Mouse (Mus musculus) forebrain, postnatal 0 days (tissue): ENCODE measurements around the gene Fbrsl1. TPM values are rescaled to one million over a fixed set of nuclear protein-coding genes. Genes with fewer than 3 reads are reported as not detected.

ENCODE experiments used
- ATAC-seq: fragments of 200-750 bp; cut with Nextera tagmentation; 2 replicates; pipeline ENCODE4 v1.8.0; 2017; ENCODE audit warnings: mild to moderate bottlenecking, moderate library complexity
- DNase-seq: peaks from one replicate; pipeline ENCODE4 v3.0.0-alpha.2; 2015
- H3K27ac ChIP-seq: fragments of 300-500 bp; sonication (generic); 2 replicates; pipeline ENCODE4 v1.5.1; 2014; ENCODE audit warnings: low read depth, mild to moderate bottlenecking, antibody characterized with exemption, low read length, moderate library complexity, mixed read lengths
- H3K27me3 ChIP-seq: fragments of 300-500 bp; sonication (generic); 2 replicates; pipeline ENCODE4 v1.6.1; 2014; ENCODE audit warnings: mild to moderate bottlenecking, low read length, mixed read lengths; ENCODE audit not compliant: insufficient read depth
- H3K36me3 ChIP-seq: fragments of 300-500 bp; sonication (generic); 2 replicates; pipeline ENCODE4 v1.6.1; 2014; ENCODE audit warnings: mild to moderate bottlenecking, moderate library complexity; ENCODE audit not compliant: insufficient read depth
- H3K4me1 ChIP-seq: fragments of 300-500 bp; sonication (generic); 2 replicates; pipeline ENCODE4 v1.6.1; 2014; ENCODE audit warnings: antibody characterized with exemption; ENCODE audit not compliant: insufficient read depth
- H3K4me2 ChIP-seq: fragments of 300-500 bp; sonication (generic); 2 replicates; pipeline ENCODE4 v1.6.1; 2014; ENCODE audit warnings: low read depth, mild to moderate bottlenecking, moderate library complexity
- H3K4me3 ChIP-seq: fragments of 300-500 bp; sonication (generic); 2 replicates; pipeline ENCODE4 v1.5.1; 2014; ENCODE audit warnings: low read depth, low read length, mixed read lengths
- H3K9ac ChIP-seq: fragments of 300-500 bp; sonication (generic); 2 replicates; pipeline ENCODE4 v1.6.1; 2014; ENCODE audit warnings: mild to moderate bottlenecking
- H3K9me3 ChIP-seq: fragments of 300-500 bp; sonication (generic); 2 replicates; pipeline ENCODE4 v1.6.1; 2016; ENCODE audit warnings: low read length
- CTCF ChIP-seq: sonication (generic); IDR thresholded peaks from 2 replicates; pipeline ENCODE4 v1.5.1; 2016; ENCODE audit warnings: antibody characterized with exemption, control low read depth, low read depth
- WGBS: fragments of 180-500 bp; shearing (Covaris S2); extraction: QIAGEN DNeasy Blood & Tissue Kit; methylation state at CpG from one replicate; pipeline ENCODE4 v1.1.7; 2014; 5-methylcytosine and 5-hydroxymethylcytosine counted together
- polyA plus RNA-seq: library from polyadenylated mRNA; unstranded; fragments of >200 nt; fragmentation: Nextera tagmentation; extraction: Ambion mirVana; gene quantifications from 2 replicates; pipeline ENCODE4 v1.2.1, GENCODE M21; 2015
- total RNA-seq: library from RNA; depleted of rRNA; stranded (reverse); fragments of >200 nt; gene quantifications from 2 replicates; pipeline ENCODE4 v1.2.3, GENCODE M21; 2014

The Fbrsl1 gene
- total and polyA plus RNA-seq, 2 experiments from 2014 or later: 21.3 to 30.3 TPM

DNA sequence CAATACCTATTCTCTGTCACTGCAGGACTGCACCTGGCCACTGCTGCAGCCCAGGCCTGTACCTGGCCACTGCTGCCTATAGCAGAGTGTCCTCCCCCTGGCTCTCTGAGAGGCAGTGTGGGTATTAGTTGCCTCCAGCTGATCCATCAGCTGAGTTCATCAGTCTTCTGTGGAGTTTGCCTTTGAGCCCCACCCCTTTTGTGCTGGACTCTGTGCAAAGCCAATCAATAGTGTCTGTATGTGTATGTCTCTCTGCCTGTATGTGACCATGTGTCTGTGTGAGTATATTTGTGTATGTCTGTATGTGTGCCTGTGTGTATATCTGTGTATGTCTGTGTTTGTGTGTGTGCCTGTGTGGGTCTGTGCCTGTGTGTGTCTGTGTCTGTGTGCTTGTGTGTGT lies 7.0 kb upstream of the Fbrsl1 start:
- no peak for DNase-seq
- no peak for TF ChIP-seq CTCF
- no peak overlapping the region for H3K27ac ChIP-seq

GRCm38 (mm10) chr5:110449294-110449693 lies 991 bp upstream of the Fbrsl1 start:
- Histone ChIP-seq H3K27ac (no peak overlapping the region), H3K4me3 (no peak overlapping the region), H3K9me3 (no peaks in the 10 kb centered on the region), H3K27me3 (no peaks in the 10 kb centered on the region), H3K36me3 (no peaks in the 10 kb centered on the region), H3K4me2 (no peak overlapping the region; the same call in 1 of the 2 replicates), H3K9ac (no peak overlapping the region), H3K4me1 (peaks cover 12% of the 10 kb centered on the region)
- ATAC-seq (no peak), DNase-seq (no peak)
- 46% methylated on average over 6 of the region's 6 CpGs for WGBS
- no peak for TF ChIP-seq CTCF

More for the DNA sequence above, 7.0 kb upstream of the Fbrsl1 start:
- Histone ChIP-seq H3K36me3 (no peaks in the 10 kb centered on the region), H3K27me3 (no peaks in the 10 kb centered on the region), H3K4me1 (no peaks in the 10 kb centered on the region), H3K4me3 (no peak overlapping the region), H3K9me3 (no peaks in the 10 kb centered on the region), H3K4me2 (no peak overlapping the region), H3K9ac (no peak overlapping the region)
- no peak for ATAC-seq

GRCm38 (mm10) chr5:110447720-110448435 lies 425 bp downstream of the Fbrsl1 start:
- Histone ChIP-seq H3K4me2 (peak overlapping the region; percentile 98), H3K27ac (peak overlapping the region; percentile 79), H3K9me3 (no peaks in the 10 kb centered on the region), H3K9ac (peak overlapping the region; percentile 88), H3K4me3 (peak overlapping the region; percentile 87), H3K27me3 (no peaks in the 10 kb centered on the region), H3K4me1 (peaks cover 12% of the 10 kb centered on the region), H3K36me3 (no peaks in the 10 kb centered on the region)
- peak; percentile 53 for ATAC-seq
- WGBS: under 1% methylated on average over 82 of the region's 98 CpGs
- TF ChIP-seq CTCF: no peak
- peak; percentile 58 for DNase-seq

DNA sequence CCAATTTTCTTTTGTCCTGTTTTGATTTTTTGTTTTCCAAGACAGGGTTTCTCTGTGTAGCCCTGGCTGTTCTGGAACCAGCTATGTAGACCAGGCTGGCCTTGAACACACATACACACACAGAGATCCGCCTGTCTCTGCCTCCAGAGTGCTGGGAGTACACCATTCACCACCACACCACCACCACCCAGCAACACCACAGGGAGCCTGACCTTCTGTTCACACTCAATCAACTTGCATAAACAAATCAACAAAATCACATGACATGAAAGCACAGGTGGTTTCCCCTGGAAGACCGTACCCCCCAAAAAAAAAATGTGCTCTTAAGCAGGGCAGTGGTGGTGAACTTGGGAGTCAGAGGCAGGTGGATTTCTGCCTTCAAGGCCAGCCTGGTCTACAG lies 3.8 kb downstream of the Fbrsl1 start:
- Histone ChIP-seq H3K4me1 (peaks cover 12% of the 10 kb centered on the region), H3K4me3 (no peak overlapping the region), H3K9ac (no peak overlapping the region), H3K36me3 (no peaks in the 10 kb centered on the region), H3K9me3 (no peaks in the 10 kb centered on the region), H3K27ac (no peak overlapping the region), H3K27me3 (no peaks in the 10 kb centered on the region), H3K4me2 (no peak overlapping the region)
- DNase-seq (no peak), ATAC-seq (no peak)
- no peak for TF ChIP-seq CTCF
- WGBS: 89% methylated on average over 2 of the region's 2 CpGs

DNA sequence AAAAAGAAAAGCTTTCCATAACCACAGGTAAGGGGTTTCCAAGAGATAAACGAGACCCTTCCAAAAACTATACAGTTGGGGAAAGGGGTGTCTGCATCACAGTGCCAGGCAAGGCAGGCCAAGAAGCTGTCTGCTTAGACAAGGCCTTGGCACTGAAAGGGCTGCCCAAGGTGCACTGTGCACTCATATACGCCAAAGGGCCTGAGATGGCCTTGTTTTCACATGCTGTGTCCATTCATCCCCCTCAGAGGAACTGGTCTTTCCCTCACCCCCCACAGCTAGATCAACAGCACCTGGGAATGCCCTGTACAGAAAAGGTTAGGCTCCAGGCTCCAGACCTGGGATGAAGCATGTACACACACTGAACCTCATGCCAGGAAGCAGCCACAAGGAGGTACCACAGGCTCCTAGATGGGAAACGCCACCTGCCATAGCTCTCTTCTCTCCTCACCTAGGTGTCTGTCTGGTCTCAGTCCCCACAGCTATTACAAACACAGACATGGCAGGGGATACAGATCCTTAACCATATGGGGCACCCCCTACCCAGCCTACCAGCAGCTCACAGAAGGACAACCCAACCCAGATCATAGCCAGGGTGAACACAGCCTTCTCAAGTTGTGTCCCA lies 5.2 kb downstream of the Fbrsl1 start:
- Histone ChIP-seq H3K9me3 (no peaks in the 10 kb centered on the region), H3K27ac (no peak overlapping the region), H3K4me2 (no peak overlapping the region), H3K27me3 (no peaks in the 10 kb centered on the region), H3K4me1 (peaks cover 12% of the 10 kb centered on the region), H3K9ac (no peak overlapping the region), H3K4me3 (no peak overlapping the region), H3K36me3 (no peaks in the 10 kb centered on the region)
- no peak for TF ChIP-seq CTCF
- ATAC-seq (no peak), DNase-seq (no peak)
- WGBS: 68% methylated on average over 3 of the region's 3 CpGs

- H3K36me3 ChIP-seq: no peaks in the 10 kb centered on the region
- 85% methylated on average over 3 of the region's 3 CpGs for WGBS
- H3K27me3 ChIP-seq: no peaks in the 10 kb centered on the region
- no peak overlapping the region for H3K4me2 ChIP-seq
- no peak for ATAC-seq
- no peak overlapping the region for H3K4me3 ChIP-seq
- TF ChIP-seq CTCF: no peak
- H3K9me3 ChIP-seq: no peaks in the 10 kb centered on the region
- DNase-seq: no peak
- H3K4me1 ChIP-seq: no peaks in the 10 kb centered on the region
- no peak overlapping the region for H3K9ac ChIP-seq
- H3K27ac ChIP-seq: no peak overlapping the region
Observed at GRCm38 (mm10) chr5:110439565-110440310, 8.6 kb downstream of the Fbrsl1 start.

GRCm38 (mm10) chr5:110438591-110438990 lies 9.7 kb downstream of the Fbrsl1 start:
- H3K9me3 ChIP-seq: no peaks in the 10 kb centered on the region
- H3K27ac ChIP-seq: no peak overlapping the region
- H3K27me3 ChIP-seq: no peaks in the 10 kb centered on the region
- no peaks in the 10 kb centered on the region for H3K36me3 ChIP-seq
- no peak overlapping the region for H3K9ac ChIP-seq
- ATAC-seq (no peak), DNase-seq (no peak)
- TF ChIP-seq CTCF: no peak
- H3K4me3 ChIP-seq: no peak overlapping the region
- H3K4me2 ChIP-seq: no peak overlapping the region
- 77% methylated on average over 3 of the region's 3 CpGs for WGBS
- 0 out of 2 replicates have a peak, but pooled peaks cover 2% of the 10 kb centered on the region for H3K4me1 ChIP-seq
